Mouse (Mus musculus) myocyte (in vitro differentiated cells): ENCODE measurements around the gene Gpx1. TPM values are rescaled to one million over a fixed set of nuclear protein-coding genes. Genes with fewer than 3 reads are reported as not detected.

ENCODE experiments used
- H3K27me3 ChIP-seq: one replicate; pipeline ENCODE4 v1.6.1; 2011; ENCODE audit not compliant: control insufficient read depth, insufficient read depth, insufficient read length
- H3K36me3 ChIP-seq: one replicate; pipeline ENCODE4 v1.6.1; 2011; ENCODE audit not compliant: control insufficient read depth, insufficient read depth
- H3K4me2 ChIP-seq: one replicate; pipeline ENCODE4 v1.6.1; 2011; ENCODE audit warnings: low read depth, control low read depth
- H3K4me3 ChIP-seq: one replicate; pipeline ENCODE4 v1.5.1; 2011; ENCODE audit warnings: mild to moderate bottlenecking, control low read depth, moderate library complexity
- H3K79me2 ChIP-seq: one replicate; pipeline ENCODE4 v1.6.1; 2011; ENCODE audit not compliant: control insufficient read depth, insufficient read depth
- H3ac ChIP-seq: one replicate; pipeline ENCODE4 v1.6.1; 2011; ENCODE audit not compliant: control insufficient read depth, insufficient read length
- CEBPB ChIP-seq: IDR thresholded peaks from 2 replicates; pipeline ENCODE4 v1.6.1; 2011; ENCODE audit warnings: mild to moderate bottlenecking, moderate library complexity; ENCODE audit not compliant: poor library complexity, insufficient read depth, severe bottlenecking
- E2F4 ChIP-seq: IDR thresholded peaks from one replicate; pipeline ENCODE4 v1.6.1; 2011; ENCODE audit warnings: mild to moderate bottlenecking, control low read depth, moderate library complexity; ENCODE audit not compliant: insufficient read depth
- MAX ChIP-seq: IDR thresholded peaks from one replicate; pipeline ENCODE4 v1.6.1; 2011; ENCODE audit warnings: low read depth, mild to moderate bottlenecking, control low read depth
- MYOD1 ChIP-seq, 3 experiments: IDR thresholded peaks; one replicate each; pipeline ENCODE4 v1.6.1; 2011; ENCODE audit warnings: control low read depth in 2 of 3, low read depth in 2 of 3, mild to moderate bottlenecking in 2 of 3, moderate library complexity in 1 of 3; ENCODE audit not compliant: insufficient read length in 2 of 3, control insufficient read depth in 1 of 3
- MYOG ChIP-seq, 3 experiments: IDR thresholded peaks; one replicate each; pipeline ENCODE4 v1.6.1; 2011; ENCODE audit warnings: control low read depth in 2 of 3, low read depth in 2 of 3, mild to moderate bottlenecking in 2 of 3; ENCODE audit not compliant: insufficient read length in 2 of 3, control insufficient read depth in 1 of 3, insufficient read depth in 1 of 3
- POLR2A ChIP-seq: IDR thresholded peaks from one replicate; pipeline ENCODE4 v1.6.1; 2011; ENCODE audit warnings: low read depth, mild to moderate bottlenecking, control low read depth, moderate library complexity; ENCODE audit not compliant: insufficient read length
- POLR2AphosphoS2 ChIP-seq: IDR thresholded peaks from one replicate; pipeline ENCODE4 v1.6.1; 2011; ENCODE audit warnings: low read depth, control low read depth; ENCODE audit not compliant: insufficient read length
- REST ChIP-seq: IDR thresholded peaks from one replicate; pipeline ENCODE4 v1.6.1; 2011; ENCODE audit warnings: mild to moderate bottlenecking, control low read depth, moderate library complexity; ENCODE audit not compliant: insufficient read depth, insufficient read length
- SRF ChIP-seq: IDR thresholded peaks from one replicate; pipeline ENCODE4 v1.6.1; 2011; ENCODE audit warnings: low read depth; ENCODE audit not compliant: control insufficient read depth, insufficient read length
- TCF12 ChIP-seq: IDR thresholded peaks from one replicate; pipeline ENCODE4 v1.6.1; 2011; ENCODE audit warnings: mild to moderate bottlenecking, control low read depth; ENCODE audit not compliant: poor library complexity, insufficient read depth, severe bottlenecking
- TCF3 ChIP-seq: IDR thresholded peaks from one replicate; pipeline ENCODE4 v1.6.1; 2011; ENCODE audit warnings: low read depth, control low read depth; ENCODE audit not compliant: insufficient read length
- USF1 ChIP-seq: IDR thresholded peaks from one replicate; pipeline ENCODE4 v1.6.1; 2011; ENCODE audit warnings: low read depth, mild to moderate bottlenecking, control low read depth, moderate library complexity
- polyA plus RNA-seq: library from polyadenylated mRNA; unstranded; fragments of >200 nt; fragmentation: generic; extraction: Trizol; gene quantifications from one replicate; pipeline ENCODE4 v1.2.1, GENCODE M21; 2012; ENCODE audit warnings: missing spikeins

Gpx1 gene
- polyA plus RNA-seq, 1 experiment = 393 TPM

GRCm38 (mm10) chr9:108301853-108302252 lies 36.9 kb upstream of the Gpx1 start:
- Histone ChIP-seq H3K4me2 (no peak overlapping the region), H3K79me2 (peaks cover 13% of the 10 kb centered on the region), H3ac (no peak overlapping the region), H3K27me3 (no peaks in the 10 kb centered on the region), H3K36me3 (no peaks in the 10 kb centered on the region), H3K4me3 (no peak overlapping the region)
- TF ChIP-seq POLR2AphosphoS2 = peak; percentile 17
- no peak for TF ChIP-seq SRF

GRCm38 (mm10) chr9:108304716-108305115 lies 34.0 kb upstream of the Gpx1 start:
- no peaks in the 10 kb centered on the region for H3K36me3 ChIP-seq
- no peaks in the 10 kb centered on the region for H3K27me3 ChIP-seq
- H3ac ChIP-seq = peak overlapping the region; percentile 95
- peak overlapping the region; percentile 85 for H3K4me3 ChIP-seq
- H3K4me2 ChIP-seq = peak overlapping the region; percentile 84
- peaks cover 41% of the 10 kb centered on the region for H3K79me2 ChIP-seq
- TF ChIP-seq TCF12 (no peak), POLR2A (no peak), MYOG (IDR thresholded peaks at IDR 0.05; ENCODE audit: control insufficient read depth in 1 of 3, insufficient read depth in 1 of 3, insufficient read length in 2 of 3, low read depth in 2 of 3) (no peak), SRF (no peak), CEBPB (no peak), POLR2AphosphoS2 (no peak), MYOD1 (IDR thresholded peaks at IDR 0.05; ENCODE audit: control insufficient read depth in 1 of 3, insufficient read length in 2 of 3, low read depth in 2 of 3) (no peak), REST (no peak), E2F4 (no peak), USF1 (no peak), MAX (no peak), TCF3 (no peak)

GRCm38 (mm10) chr9:108305170-108305569 lies 33.5 kb upstream of the Gpx1 start:
- H3K4me2 ChIP-seq = peak overlapping the region; percentile 84
- no peak for TF ChIP-seq CEBPB
- TF ChIP-seq REST = no peak
- no peak for TF ChIP-seq E2F4
- peak overlapping the region; percentile 85 for H3K4me3 ChIP-seq
- H3K79me2 ChIP-seq = peaks cover 46% of the 10 kb centered on the region
- H3K36me3 ChIP-seq = no peaks in the 10 kb centered on the region
- peak overlapping the region; percentile 95 for H3ac ChIP-seq
- no peaks in the 10 kb centered on the region for H3K27me3 ChIP-seq

GRCm38 (mm10) chr9:108305629-108306520 lies 32.8 kb upstream of the Gpx1 start, which contains the start of the genes Rhoa and Tcta:
Gene Rhoa, plus strand, starts transcription at chr9:108306129.
Gene Tcta, minus strand, starts transcription at chr9:108306160.
- Histone ChIP-seq H3K4me2 (peak within 1 kb of the TSS; percentile 89), H3K4me3 (peak within 1 kb of the TSS; percentile 85), H3K27me3 (no peaks in the 10 kb centered on the region), H3ac (peak within 1 kb of the TSS; percentile 95), H3K36me3 (no peaks in the 10 kb centered on the region), H3K79me2 (peaks cover 53% of the 10 kb centered on the region)
- TF ChIP-seq USF1 (no peak), REST (no peak), MYOG (IDR thresholded peaks at IDR 0.05; ENCODE audit: control insufficient read depth in 1 of 3, insufficient read depth in 1 of 3, insufficient read length in 2 of 3, low read depth in 2 of 3) (no peak), SRF (peak; percentile 14), POLR2AphosphoS2 (peak; percentile 96), E2F4 (no peak), POLR2A (peak; percentile 87), MAX (no peak), TCF12 (no peak), CEBPB (peak; percentile 93), TCF3 (no peak), MYOD1 (IDR thresholded peaks at IDR 0.05; ENCODE audit: control insufficient read depth in 1 of 3, insufficient read length in 2 of 3, low read depth in 2 of 3) (no peak)

- TF ChIP-seq POLR2AphosphoS2 (no peak), POLR2A (peak; percentile 26), E2F4 (peak; percentile 5), MYOG (IDR thresholded peaks at IDR 0.05; ENCODE audit: control insufficient read depth in 1 of 3, insufficient read depth in 1 of 3, insufficient read length in 2 of 3, low read depth in 2 of 3) (no peak)
- H3K4me3 ChIP-seq = peak overlapping the region; percentile 85
These were observed 32.1 kb upstream of the Gpx1 start for GRCm38 (mm10) chr9:108306571-108306980.

More at GRCm38 (mm10) chr9:108306571-108306980, 32.1 kb upstream of the Gpx1 start:
- peak overlapping the region; percentile 89 for H3K4me2 ChIP-seq
- H3ac ChIP-seq = peak overlapping the region; percentile 95
- peaks cover 60% of the 10 kb centered on the region for H3K79me2 ChIP-seq
- no peaks in the 10 kb centered on the region for H3K27me3 ChIP-seq
- H3K36me3 ChIP-seq = no peaks in the 10 kb centered on the region
